Mouse (Mus musculus) midbrain, embryonic 14.5 days (tissue): ENCODE data around the gene Cacna1f. TPM values are rescaled to one million over a fixed set of nuclear protein-coding genes. Genes with fewer than 3 reads are reported as not detected.
A peak's percentile ranks its signal among the peaks of the same experiment; 100 is the strongest.

Experiments
- ATAC-seq: fragments of 200-750 bp; cut with Nextera tagmentation; 2 replicates; pipeline ENCODE4 v1.8.0; 2017; ENCODE audit warnings: moderate number of reproducible peaks, moderate library complexity; ENCODE audit not compliant: low FRiP score, low TSS enrichment
- DNase-seq: peaks from one replicate; pipeline ENCODE4 v3.0.0-alpha.2; 2015
- H3K27ac ChIP-seq: fragments of 300-500 bp; sonication (generic); replicated peaks from 2 replicates; pipeline ENCODE4 v1.5.1; 2014; ENCODE audit warnings: mild to moderate bottlenecking, low read depth, low read length, moderate library complexity
- H3K27me3 ChIP-seq: fragments of 300-500 bp; sonication (generic); 2 replicates; pipeline ENCODE4 v1.6.1; 2014; ENCODE audit warnings: low read length, control low read depth, mixed read lengths; ENCODE audit not compliant: control insufficient read depth, insufficient read depth
- H3K36me3 ChIP-seq: fragments of 300-500 bp; sonication (generic); 2 replicates; pipeline ENCODE4 v1.6.1; 2014; ENCODE audit warnings: low read length, control low read depth; ENCODE audit not compliant: control insufficient read depth, insufficient read depth
- H3K4me1 ChIP-seq: fragments of 300-500 bp; sonication (generic); 2 replicates; pipeline ENCODE4 v1.6.1; 2014; ENCODE audit warnings: mild to moderate bottlenecking, antibody characterized with exemption, low read length, control low read depth; ENCODE audit not compliant: control insufficient read depth, insufficient read depth
- H3K4me2 ChIP-seq: fragments of 300-500 bp; sonication (generic); 2 replicates; pipeline ENCODE4 v1.6.1; 2014; ENCODE audit warnings: mild to moderate bottlenecking, low read length, moderate library complexity
- H3K4me3 ChIP-seq: fragments of 300-500 bp; sonication (generic); replicated peaks from 2 replicates; pipeline ENCODE4 v1.5.1; 2014; ENCODE audit warnings: low read depth, low read length
- H3K9ac ChIP-seq: fragments of 300-500 bp; sonication (generic); replicated peaks from 2 replicates; pipeline ENCODE4 v1.6.1; 2014; ENCODE audit warnings: mild to moderate bottlenecking, low read length, moderate library complexity
- H3K9me3 ChIP-seq: fragments of 300-500 bp; sonication (generic); 2 replicates; pipeline ENCODE4 v1.6.1; 2016; ENCODE audit warnings: low read length, control low read depth, mixed read lengths; ENCODE audit not compliant: control insufficient read depth
- WGBS: fragments of 180-500 bp; shearing (Covaris S2); extraction: QIAGEN DNeasy Blood & Tissue Kit; methylation state at CpG from one replicate; pipeline ENCODE4 v1.1.7; 2014; 5-methylcytosine and 5-hydroxymethylcytosine counted together
- polyA plus RNA-seq: library from polyadenylated mRNA; unstranded; fragments of >200 nt; fragmentation: Nextera tagmentation; extraction: Ambion mirVana; gene quantifications from 2 replicates; pipeline ENCODE4 v1.2.1, GENCODE M21; 2014

Cacna1f gene
- polyA plus RNA-seq, 1 experiment from 2014 or later = 0.04 TPM

- Histone ChIP-seq H3K4me3 (peak overlapping the region; percentile 45; the same call in 1 of the 2 replicates), H3K4me2 (no peak overlapping the region), H3K9me3 (no peaks in the 10 kb centered on the region), H3K9ac (no peak overlapping the region), H3K27me3 (no peaks in the 10 kb centered on the region), H3K4me1 (no peaks in the 10 kb centered on the region), H3K36me3 (no peaks in the 10 kb centered on the region), H3K27ac (no peak overlapping the region)
- 52% methylated on average over 8 of the region's 8 CpGs for WGBS
- ATAC-seq (no peak), DNase-seq (no peak)
These were observed 1.3 kb upstream of the Cacna1f start for GRCm38 (mm10) chrX:7605575-7605941.

GRCm38 (mm10) chrX:7610035-7610434 is 3.2 kb downstream of the Cacna1f start:
- H3K9me3 ChIP-seq = no peaks in the 10 kb centered on the region
- peak; percentile 32 for DNase-seq
- peak overlapping the region; percentile 62 for H3K4me2 ChIP-seq
- H3K36me3 ChIP-seq = no peaks in the 10 kb centered on the region
- 19% methylated on average over 21 of the region's 21 CpGs for WGBS
- ATAC-seq = no peak
- H3K27me3 ChIP-seq = no peaks in the 10 kb centered on the region
- H3K4me3 ChIP-seq = peak overlapping the region; percentile 38
- no peak overlapping the region for H3K27ac ChIP-seq
- peak overlapping the region; percentile 61 for H3K9ac ChIP-seq
- no peaks in the 10 kb centered on the region for H3K4me1 ChIP-seq

- Histone ChIP-seq H3K4me2 (peak overlapping the region; percentile 62), H3K4me3 (peak overlapping the region; percentile 38), H3K9ac (peak overlapping the region; percentile 61), H3K27me3 (no peaks in the 10 kb centered on the region), H3K36me3 (no peaks in the 10 kb centered on the region), H3K4me1 (no peaks in the 10 kb centered on the region), H3K27ac (no peak overlapping the region), H3K9me3 (no peaks in the 10 kb centered on the region)
- WGBS = 21% methylated on average over 26 of the region's 26 CpGs
- peak; percentile 24 for ATAC-seq
- DNase-seq = peak; percentile 55
These were observed 3.8 kb downstream of the Cacna1f start for GRCm38 (mm10) chrX:7610536-7611258.

- DNase-seq = no peak
- ATAC-seq = no peak
- Histone ChIP-seq H3K9ac (no peak overlapping the region), H3K36me3 (no peaks in the 10 kb centered on the region), H3K4me1 (no peaks in the 10 kb centered on the region), H3K4me2 (no peak overlapping the region), H3K27me3 (no peaks in the 10 kb centered on the region), H3K4me3 (no peak overlapping the region), H3K27ac (no peak overlapping the region), H3K9me3 (no peaks in the 10 kb centered on the region)
- WGBS = 81% methylated on average over 12 of the region's 12 CpGs
These were observed 11.1 kb downstream of the Cacna1f start for GRCm38 (mm10) chrX:7617889-7618551.

- Histone ChIP-seq H3K9me3 (no peaks in the 10 kb centered on the region), H3K4me2 (no peak overlapping the region), H3K9ac (no peak overlapping the region), H3K36me3 (no peaks in the 10 kb centered on the region), H3K4me3 (no peak overlapping the region), H3K4me1 (no peaks in the 10 kb centered on the region), H3K27me3 (no peaks in the 10 kb centered on the region), H3K27ac (no peak overlapping the region)
- ATAC-seq (no peak), DNase-seq (no peak)
- WGBS = 84% methylated on average over 6 of the region's 6 CpGs
These were observed 25.7 kb downstream of the Cacna1f start for GRCm38 (mm10) chrX:7632560-7632959.

- H3K9me3 ChIP-seq = no peaks in the 10 kb centered on the region
- H3K4me1 ChIP-seq = no peaks in the 10 kb centered on the region
- no peak overlapping the region for H3K27ac ChIP-seq
- WGBS = 78% methylated on average over 3 of the region's 3 CpGs
- no peaks in the 10 kb centered on the region for H3K27me3 ChIP-seq
- H3K9ac ChIP-seq = no peak overlapping the region
- no peak overlapping the region for H3K4me2 ChIP-seq
- H3K36me3 ChIP-seq = no peaks in the 10 kb centered on the region
- no peak for ATAC-seq
- H3K4me3 ChIP-seq = no peak overlapping the region
- no peak for DNase-seq
These were observed 28.2 kb downstream of the Cacna1f start for GRCm38 (mm10) chrX:7635101-7635500.

GRCm38 (mm10) chrX:7638401-7639091 is 31.7 kb downstream of the Cacna1f start, which contains the start of gene Syp:
TSS of gene Syp (plus strand) at chrX:7638471.
- DNase-seq = peak; percentile 90
- H3K4me1 ChIP-seq = no peaks in the 10 kb centered on the region
- H3K9me3 ChIP-seq = no peaks in the 10 kb centered on the region
- H3K4me2 ChIP-seq = peak within 1 kb of the TSS; percentile 62
- WGBS = 23% methylated on average over 41 of the region's 42 CpGs
- H3K9ac ChIP-seq = peak within 1 kb of the TSS; percentile 69
- H3K4me3 ChIP-seq = peak within 1 kb of the TSS; percentile 55
- H3K36me3 ChIP-seq = no peaks in the 10 kb centered on the region
- H3K27me3 ChIP-seq = no peaks in the 10 kb centered on the region
- peak within 1 kb of the TSS; percentile 80 for H3K27ac ChIP-seq
- ATAC-seq = peak; percentile 88

GRCm38 (mm10) chrX:7639536-7640325 is 32.8 kb downstream of the Cacna1f start:
- Histone ChIP-seq H3K4me1 (no peaks in the 10 kb centered on the region), H3K27ac (peak overlapping the region; percentile 80), H3K27me3 (no peaks in the 10 kb centered on the region), H3K36me3 (peaks cover 6% of the 10 kb centered on the region; the same call in 1 of the 2 replicates), H3K9ac (peak overlapping the region; percentile 69), H3K4me2 (peak overlapping the region; percentile 62), H3K9me3 (no peaks in the 10 kb centered on the region), H3K4me3 (peak overlapping the region; percentile 55)
- ATAC-seq (no peak), DNase-seq (peak; percentile 31)
- WGBS = 28% methylated on average over 13 of the region's 13 CpGs
